Mouse (Mus musculus) G1E (cell line): Measurements from ENCODE around the gene Poldip3. TPM values are rescaled to one million over a fixed set of nuclear protein-coding genes. Genes with fewer than 3 reads are reported as not detected.

Experiments used
- ATAC-seq: 2 replicates; pipeline ENCODE4 v1.8.0; 2016; ENCODE audit warnings: mild to moderate bottlenecking; ENCODE audit not compliant: insufficient number of reproducible peaks, poor library complexity, low FRiP score, severe bottlenecking; ENCODE audit errors: extremely low read depth
- DNase-seq: peaks from one replicate; pipeline ENCODE4 v3.0.0; 2012; ENCODE audit warnings: low spot score
- H3K27me3 ChIP-seq: 2 replicates; pipeline ENCODE4 v1.6.1; 2012; ENCODE audit warnings: mild to moderate bottlenecking, low read length, inconsistent platforms; ENCODE audit not compliant: insufficient read depth
- H3K36me3 ChIP-seq: replicated peaks from 2 replicates; pipeline ENCODE3; 2012; ENCODE audit warnings: mild to moderate bottlenecking, inconsistent platforms
- H3K4me1 ChIP-seq: 2 replicates; pipeline ENCODE4 v1.6.1; 2012; ENCODE audit warnings: low read depth, low read length, inconsistent platforms, mixed read lengths; ENCODE audit not compliant: insufficient read depth
- H3K4me3 ChIP-seq: 2 replicates; pipeline ENCODE4 v1.5.1; 2012; ENCODE audit warnings: low read depth, mild to moderate bottlenecking, inconsistent platforms, low read length, moderate library complexity, mixed read lengths
- H3K9me3 ChIP-seq: replicated peaks from 2 replicates; pipeline ENCODE4 v1.6.1; 2012; ENCODE audit warnings: inconsistent platforms
- CTCF ChIP-seq: IDR thresholded peaks from 2 replicates; pipeline ENCODE4 v1.5.1; 2012; ENCODE audit warnings: low read depth, low read length, inconsistent platforms, mixed read lengths
- GATA1 ChIP-seq: IDR thresholded peaks from 2 replicates; pipeline ENCODE4 v1.6.1; 2012; ENCODE audit warnings: borderline replicate concordance, low read length, inconsistent platforms, mixed read lengths
- GATA2 ChIP-seq: IDR thresholded peaks from 2 replicates; pipeline ENCODE4 v1.6.1; 2012; ENCODE audit warnings: low read depth, low read length, inconsistent platforms, borderline replicate concordance
- POLR2AphosphoS5 ChIP-seq: IDR thresholded peaks from 2 replicates; pipeline ENCODE4 v1.6.1; 2012; ENCODE audit warnings: low read depth, low read length, inconsistent platforms; ENCODE audit not compliant: insufficient replicate concordance
- TAL1 ChIP-seq: conservative IDR thresholded peaks from 2 replicates; pipeline ENCODE4 v1.6.1; 2012; ENCODE audit warnings: low read depth, low read length, inconsistent platforms, mixed read lengths
- polyA plus RNA-seq: library from polyadenylated mRNA; stranded (reverse); fragments of >175 nt; gene quantifications from 2 replicates; pipeline ENCODE4 v1.2.3, GENCODE M21; 2012
- total RNA-seq, 2 experiments: library from RNA; stranded (forward) in 1 of 2; stranded (reverse) in 1 of 2; fragments of 200-1000 nt in 1 of 2; fragments of >200 nt in 1 of 2; fragmentation: Nextera tagmentation in 1 of 2; gene quantifications; 2 replicates each; pipeline ENCODE4 v1.2.3; 2014 to 2017

Gene Poldip3
- total and polyA plus RNA-seq, 3 experiments = 99.3 to 237 (median 120) TPM

DNA sequence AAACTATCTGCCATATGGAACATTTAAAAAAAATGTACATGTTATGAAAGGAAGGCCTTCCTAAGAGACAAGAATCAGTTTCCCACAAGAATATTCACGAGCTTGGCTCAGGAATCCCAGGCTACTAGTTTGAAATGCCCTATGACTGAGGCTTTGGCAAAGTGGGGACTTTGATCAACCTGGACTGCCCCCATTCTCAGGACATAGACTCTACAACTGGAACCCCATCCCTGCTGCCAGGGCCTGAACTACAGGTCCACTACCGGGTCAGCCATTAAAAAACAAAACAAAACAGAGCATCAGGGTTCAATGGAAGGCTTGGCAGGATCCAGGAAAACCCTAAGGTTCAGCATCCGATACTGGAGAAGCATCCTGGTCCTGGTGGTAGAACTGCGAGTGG is 1.5 kb upstream of the Poldip3 start:
- no peak overlapping the region for H3K4me3 ChIP-seq
- H3K9me3 ChIP-seq = no peaks in the 10 kb centered on the region
- TF ChIP-seq CTCF = no peak
- no peak for TF ChIP-seq GATA2
- TF ChIP-seq GATA1 = no peak
- TF ChIP-seq POLR2AphosphoS5 = no peak
- no peak for TF ChIP-seq TAL1
- peaks cover 45% of the 10 kb centered on the region for H3K4me1 ChIP-seq
- H3K36me3 ChIP-seq = peaks cover 62% of the 10 kb centered on the region
- DNase-seq = no peak
- no peaks in the 10 kb centered on the region for H3K27me3 ChIP-seq
- no peak for ATAC-seq

DNA sequence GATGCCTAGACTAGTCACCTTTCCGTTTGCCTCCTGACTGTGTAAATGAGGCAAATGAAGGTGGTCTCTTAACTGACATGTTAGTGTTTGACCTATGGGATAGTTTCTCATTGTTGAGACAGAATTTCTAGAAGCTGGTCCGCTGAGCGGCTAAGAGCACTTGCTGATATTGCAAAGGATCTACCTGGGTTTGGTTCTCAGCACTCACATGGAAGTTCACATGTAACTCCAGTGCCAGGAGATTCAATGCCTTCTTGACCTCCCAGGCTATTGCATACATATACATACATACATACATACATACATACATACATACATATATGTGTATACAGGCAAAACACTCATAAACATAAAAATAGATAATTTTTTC is 874 bp upstream of the Poldip3 start:
- Histone ChIP-seq H3K9me3 (no peaks in the 10 kb centered on the region), H3K36me3 (peaks cover 62% of the 10 kb centered on the region), H3K27me3 (no peaks in the 10 kb centered on the region), H3K4me3 (no peak overlapping the region; the same call in 1 of the 2 replicates), H3K4me1 (peaks cover 46% of the 10 kb centered on the region)
- no peak for DNase-seq
- ATAC-seq = no peak
- no peak for TF ChIP-seq CTCF
- peak; percentile 90; the same call in 1 of the 2 replicates for TF ChIP-seq POLR2AphosphoS5

DNA sequence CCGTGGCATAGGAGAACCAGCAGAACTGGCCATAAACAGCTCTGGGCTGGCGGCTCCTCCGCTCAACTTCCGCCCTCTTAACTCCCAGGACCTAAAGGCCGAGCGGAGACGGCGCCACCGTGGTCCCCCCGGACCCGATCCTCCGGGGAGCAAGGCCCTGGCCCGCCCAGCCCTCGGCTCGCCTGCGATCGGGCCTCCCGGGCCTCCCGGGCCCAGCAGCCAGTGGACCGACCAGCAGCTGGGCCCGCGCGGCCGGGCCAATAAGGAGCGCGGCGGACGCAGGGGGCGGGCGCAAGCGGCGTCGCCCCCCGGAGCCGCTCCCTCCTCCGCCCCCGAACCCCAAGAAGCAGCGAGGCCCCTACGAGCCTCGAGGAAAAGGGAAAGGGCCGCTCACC is 386 bp downstream of the Poldip3 start:
- Histone ChIP-seq H3K9me3 (no peaks in the 10 kb centered on the region), H3K4me1 (peaks cover 52% of the 10 kb centered on the region), H3K4me3 (peak overlapping the region; percentile 82), H3K36me3 (peaks cover 65% of the 10 kb centered on the region), H3K27me3 (no peaks in the 10 kb centered on the region)
- ATAC-seq = no peak
- TF ChIP-seq CTCF = no peak
- TF ChIP-seq GATA1 = no peak
- DNase-seq = no peak

DNA sequence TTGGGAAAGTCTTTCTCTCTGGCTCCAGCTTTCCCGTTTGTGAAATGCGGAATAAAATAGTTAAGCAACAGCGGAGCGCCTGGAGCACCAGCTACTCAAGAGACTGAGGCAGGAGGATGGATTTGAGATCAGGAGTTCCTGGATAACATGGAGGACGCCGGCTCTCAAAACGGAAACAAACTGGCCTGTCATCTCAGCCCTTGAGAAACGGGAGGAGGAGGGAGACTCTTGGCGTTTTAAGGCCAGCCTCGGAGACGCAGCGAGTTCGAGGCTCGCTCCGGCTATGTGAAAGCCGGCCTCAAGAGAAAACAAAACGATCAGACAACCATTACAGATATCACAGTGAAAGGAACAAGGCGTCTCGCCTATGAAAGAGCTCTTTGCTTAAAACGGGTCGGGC is 789 bp downstream of the Poldip3 start:
- Histone ChIP-seq H3K27me3 (no peaks in the 10 kb centered on the region), H3K9me3 (no peaks in the 10 kb centered on the region), H3K4me1 (peaks cover 52% of the 10 kb centered on the region), H3K36me3 (peaks cover 65% of the 10 kb centered on the region), H3K4me3 (peak overlapping the region; percentile 82)
- no peak for TF ChIP-seq GATA2
- no peak for TF ChIP-seq POLR2AphosphoS5
- no peak for TF ChIP-seq TAL1
- ATAC-seq = no peak
- no peak for DNase-seq

DNA sequence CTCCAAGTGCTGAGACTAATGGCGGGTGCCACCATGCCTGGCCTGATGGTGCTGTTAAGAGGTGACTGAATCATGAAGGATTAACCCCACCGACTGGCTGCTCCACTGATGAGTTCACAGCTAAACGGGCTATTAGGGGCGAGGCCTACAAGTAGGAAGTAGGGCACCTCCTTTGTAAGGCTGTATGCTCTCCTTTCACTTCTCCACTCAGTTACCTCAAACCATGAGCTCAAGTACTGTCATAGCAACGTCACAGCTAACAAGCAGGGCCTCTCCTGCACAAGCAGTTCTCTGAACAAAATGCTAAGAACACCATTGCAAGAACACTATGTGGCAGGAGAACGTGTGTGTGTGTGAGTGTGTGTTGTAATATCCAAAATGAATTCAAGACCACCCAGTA is 3.6 kb downstream of the Poldip3 start:
- Histone ChIP-seq H3K4me1 (peaks cover 71% of the 10 kb centered on the region), H3K36me3 (peaks cover 75% of the 10 kb centered on the region), H3K27me3 (no peaks in the 10 kb centered on the region), H3K4me3 (no peak overlapping the region; the same call in 1 of the 2 replicates), H3K9me3 (no peaks in the 10 kb centered on the region)
- TF ChIP-seq POLR2AphosphoS5 (no peak), TAL1 (no peak), CTCF (no peak), GATA1 (no peak), GATA2 (no peak)
- DNase-seq = no peak
- ATAC-seq = no peak

DNA sequence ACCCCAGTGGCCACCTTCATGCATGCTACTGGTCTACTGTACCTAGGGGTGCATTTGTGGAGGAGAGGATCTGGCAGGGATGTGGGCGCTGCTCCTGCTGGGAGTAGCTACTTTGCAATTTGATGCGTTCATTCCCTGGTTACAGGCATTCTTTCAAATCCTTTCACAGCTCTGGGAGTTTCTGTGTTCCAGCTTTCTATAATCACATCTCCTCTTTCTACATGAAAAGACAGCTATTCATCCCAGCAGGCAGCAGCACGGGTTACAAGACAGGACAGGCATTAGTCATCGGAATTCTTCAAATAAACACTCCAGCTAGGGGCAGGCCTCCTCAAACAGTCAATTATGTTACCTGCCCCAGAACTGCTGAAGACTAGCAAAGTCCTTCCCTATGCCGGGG is 6.3 kb downstream of the Poldip3 start:
- no peak for DNase-seq
- ATAC-seq = no peak
- TF ChIP-seq GATA2 (no peak), TAL1 (no peak), POLR2AphosphoS5 (no peak), GATA1 (no peak), CTCF (no peak)
- Histone ChIP-seq H3K36me3 (peaks cover 90% of the 10 kb centered on the region), H3K9me3 (no peaks in the 10 kb centered on the region), H3K4me3 (no peak overlapping the region), H3K27me3 (no peaks in the 10 kb centered on the region), H3K4me1 (peaks cover 66% of the 10 kb centered on the region)

DNA sequence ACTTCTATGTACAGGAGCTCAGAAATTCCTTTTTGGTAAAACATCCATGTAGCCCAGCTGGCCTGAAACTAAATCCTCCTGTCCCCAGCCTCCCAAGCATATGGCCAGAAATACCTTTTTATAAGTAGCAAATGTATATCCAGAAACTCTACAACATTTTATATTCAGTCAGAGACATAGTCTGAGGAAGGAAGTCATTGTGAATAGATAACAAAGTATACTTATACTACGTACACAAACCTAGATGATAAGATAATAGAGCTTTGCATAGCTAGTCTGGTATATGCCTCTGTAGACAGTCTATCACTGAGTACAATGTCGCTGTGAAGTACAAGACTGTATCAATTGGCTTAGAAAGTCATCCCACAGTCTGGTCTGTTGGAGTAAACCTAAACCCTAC is 13.5 kb downstream of the Poldip3 start:
- H3K9me3 ChIP-seq = no peaks in the 10 kb centered on the region
- no peak for TF ChIP-seq GATA2
- no peak for TF ChIP-seq CTCF
- TF ChIP-seq GATA1 = no peak
- TF ChIP-seq POLR2AphosphoS5 = no peak
- H3K4me1 ChIP-seq = peaks cover 4% of the 10 kb centered on the region
- H3K27me3 ChIP-seq = no peaks in the 10 kb centered on the region
- peaks cover 92% of the 10 kb centered on the region for H3K36me3 ChIP-seq
- H3K4me3 ChIP-seq = no peak overlapping the region
- ATAC-seq (no peak), DNase-seq (no peak)
